Mouse (Mus musculus) lung, adult 2 months (tissue): ENCODE results near the gene Ackr3. TPM values are rescaled to one million over a fixed set of nuclear protein-coding genes. Genes with fewer than 3 reads are reported as not detected.
A peak's percentile ranks its signal among the peaks of the same experiment; 100 is the strongest.

Experiments used
- DNase-seq: peaks from one replicate; pipeline ENCODE4 v3.0.0; 2022
- H3K4me1 ChIP-seq: fragments of 200-500 bp; 2 replicates; pipeline ENCODE4 v1.6.1; 2011; ENCODE audit warnings: low read length; ENCODE audit not compliant: control insufficient read depth, insufficient read depth
- H3K4me3 ChIP-seq: fragments of 200-500 bp; replicated peaks from 2 replicates; pipeline ENCODE3; 2011; ENCODE audit warnings: low read depth, mild to moderate bottlenecking, control low read depth, low read length; ENCODE audit errors: extremely low read depth
- CTCF ChIP-seq: fragments of 200-500 bp; IDR thresholded peaks from 2 replicates; pipeline ENCODE4 v1.5.1; 2011; ENCODE audit warnings: mild to moderate bottlenecking, low read length, control low read depth; ENCODE audit not compliant: insufficient read depth
- POLR2A ChIP-seq: fragments of 200-500 bp; IDR thresholded peaks from 2 replicates; pipeline ENCODE4 v1.6.1; 2011; ENCODE audit warnings: low read depth, mild to moderate bottlenecking, control low read depth, low read length, borderline replicate concordance; ENCODE audit errors: extremely low read depth
- WGBS: fragments of 180-500 bp; shearing (Covaris S2); methylation state at CpG from one replicate; pipeline ENCODE4 v1.1.7; 2018; 5-methylcytosine and 5-hydroxymethylcytosine counted together
- polyA plus RNA-seq: library from polyadenylated mRNA; depleted of rRNA; stranded (reverse); fragments of >200 nt; gene quantifications from 2 replicates; pipeline ENCODE4 v1.2.3, GENCODE M21; 2012

The Ackr3 gene
- polyA plus RNA-seq, 1 experiment, result 96.4 TPM

DNA sequence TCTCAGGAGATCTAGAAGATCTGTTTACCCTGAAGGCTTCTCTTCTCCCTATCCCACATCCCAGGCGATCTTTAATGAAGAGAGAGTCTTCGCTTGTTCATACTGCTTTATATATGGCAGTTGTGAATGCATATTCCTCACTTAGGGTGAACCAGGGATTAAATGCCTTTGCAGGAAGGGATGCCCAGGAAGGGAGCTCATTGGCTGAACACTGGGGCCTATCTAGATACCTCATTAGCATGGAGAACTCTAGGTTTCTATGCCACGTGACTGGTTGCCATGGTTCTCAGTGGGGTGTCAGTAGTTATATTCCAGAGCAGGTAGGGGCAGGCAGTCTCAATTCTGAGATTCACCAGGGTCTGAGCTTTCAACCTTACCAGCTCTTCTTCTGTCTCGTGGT lies 17.1 kb downstream of the Ackr3 start:
- Histone ChIP-seq H3K4me3 (no peak overlapping the region), H3K4me1 (0 out of 2 replicates have a peak, but pooled peaks cover 2% of the 10 kb centered on the region)
- no peak for DNase-seq
- 91% methylated on average over 4 of the region's 4 CpGs for WGBS
- no peak for TF ChIP-seq POLR2A
- TF ChIP-seq CTCF, result no peak

DNA sequence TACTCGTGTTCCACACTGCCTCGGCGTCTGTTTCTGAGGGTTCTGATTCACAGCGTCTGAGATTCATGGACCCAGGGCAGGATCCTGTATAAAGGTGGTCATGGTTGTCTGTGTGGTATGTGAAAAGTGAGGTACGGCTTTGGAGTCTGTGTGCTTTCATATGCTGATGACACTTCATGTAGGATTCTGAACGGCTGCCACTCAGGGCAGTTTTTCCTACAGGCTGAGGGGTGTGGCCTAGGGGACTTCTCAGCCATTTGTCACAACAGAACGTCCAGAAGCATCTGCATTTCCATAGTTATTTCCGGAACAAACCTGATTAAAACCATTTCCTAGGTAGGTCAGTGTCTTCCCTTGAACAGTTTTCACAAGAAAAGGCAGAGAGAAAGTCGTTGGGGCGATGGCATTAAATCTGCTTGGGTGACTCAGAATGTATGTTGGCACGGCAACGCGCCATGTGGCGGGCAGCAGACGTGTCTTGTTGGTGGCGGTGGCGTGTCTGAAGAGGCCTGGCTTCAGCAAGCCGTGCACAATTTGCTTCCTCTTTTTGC lies 18.1 kb downstream of the Ackr3 start:
- no peak for DNase-seq
- Histone ChIP-seq H3K4me3 (no peak overlapping the region), H3K4me1 (no peaks in the 10 kb centered on the region)
- TF ChIP-seq POLR2A (no peak), CTCF (no peak)
- WGBS, result 67% methylated on average over 18 of the region's 18 CpGs

DNA sequence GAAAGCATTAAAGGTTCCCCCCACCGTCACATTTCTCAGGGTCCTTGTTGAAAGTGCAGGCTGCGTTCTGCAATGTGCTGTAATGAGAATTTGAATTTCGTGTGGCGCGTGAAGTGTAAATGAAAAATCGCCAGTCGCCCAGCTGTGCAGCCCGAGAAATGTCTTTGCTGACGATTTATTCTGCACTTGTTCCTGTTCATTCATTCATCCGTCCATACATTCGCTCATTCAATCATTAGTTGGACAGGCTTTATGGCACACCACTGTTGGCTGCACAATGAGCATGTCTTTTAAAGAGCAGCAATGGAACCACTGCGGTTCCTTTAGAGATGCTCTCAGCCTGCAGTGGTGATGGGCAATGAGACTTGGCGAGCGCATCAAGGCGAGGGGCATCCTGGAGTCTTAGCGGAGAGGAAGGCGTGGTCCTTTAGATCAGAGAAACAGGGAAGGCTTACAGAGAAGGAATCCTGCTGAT lies 18.7 kb downstream of the Ackr3 start:
- no peak for DNase-seq
- Histone ChIP-seq H3K4me1 (no peaks in the 10 kb centered on the region), H3K4me3 (no peak overlapping the region)
- TF ChIP-seq POLR2A (no peak), CTCF (no peak)
- 85% methylated on average over 17 of the region's 17 CpGs for WGBS

DNA sequence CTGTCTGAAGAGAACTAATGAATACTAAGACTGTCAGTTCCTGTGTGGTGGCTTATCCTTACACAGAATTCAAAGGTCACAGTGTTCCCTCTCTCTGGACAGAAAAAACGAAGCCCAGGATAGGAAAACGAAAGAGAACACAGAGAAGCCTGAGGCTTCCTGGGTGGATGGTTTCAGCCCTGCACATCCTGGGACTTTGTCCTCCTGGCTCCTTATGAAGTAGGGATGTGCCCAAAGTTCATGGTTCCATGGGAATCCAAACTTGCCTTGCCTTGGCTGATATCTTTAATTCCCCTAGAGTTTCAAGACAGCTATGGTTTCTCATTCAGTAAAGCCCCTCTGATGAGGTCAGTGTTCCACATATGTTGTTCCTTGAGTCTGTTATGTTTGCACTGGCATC lies 19.2 kb downstream of the Ackr3 start:
- 86% methylated on average over 2 of the region's 2 CpGs for WGBS
- no peak overlapping the region for H3K4me3 ChIP-seq

DNA sequence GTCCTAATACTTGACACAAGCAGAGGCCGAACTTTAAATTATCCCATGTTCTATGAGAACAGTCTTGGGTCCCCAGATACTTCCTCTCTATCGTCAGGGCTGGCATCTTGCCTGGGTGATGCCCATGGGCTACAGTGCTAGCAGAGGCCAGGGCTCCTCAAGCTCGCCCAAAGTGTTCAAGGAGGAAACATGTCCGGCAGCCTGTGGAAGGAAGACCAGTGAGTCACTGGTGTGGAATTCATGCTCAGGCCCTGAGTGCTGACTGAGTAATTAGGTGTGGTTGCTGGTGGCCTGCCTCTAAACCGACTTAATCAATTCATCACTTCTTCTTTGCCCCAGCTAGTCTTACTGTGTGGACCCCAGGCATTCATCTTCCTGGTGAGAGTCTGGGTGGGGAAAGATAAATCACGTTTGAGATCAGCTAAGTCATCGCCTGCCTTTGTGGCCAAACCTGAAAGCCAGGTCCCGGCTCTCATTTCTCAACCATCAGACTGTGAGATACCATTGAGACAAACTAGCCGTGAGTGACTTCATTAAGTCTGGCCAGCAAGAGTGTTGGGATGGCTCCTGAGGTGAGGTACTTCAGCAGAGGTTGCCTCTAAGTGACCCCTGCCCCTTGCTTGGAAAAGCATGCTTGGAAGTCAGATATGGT lies 21.9 kb downstream of the Ackr3 start:
- TF ChIP-seq CTCF (no peak), POLR2A (no peak)
- DNase-seq, result peak; percentile 33
- WGBS, result 26% methylated on average over 9 of the region's 9 CpGs
- Histone ChIP-seq H3K4me1 (no peaks in the 10 kb centered on the region), H3K4me3 (no peak overlapping the region)

More for the DNA sequence above, 19.2 kb downstream of the Ackr3 start:
- TF ChIP-seq POLR2A (no peak), CTCF (no peak)
- DNase-seq, result no peak
- H3K4me1 ChIP-seq, result no peaks in the 10 kb centered on the region

DNA sequence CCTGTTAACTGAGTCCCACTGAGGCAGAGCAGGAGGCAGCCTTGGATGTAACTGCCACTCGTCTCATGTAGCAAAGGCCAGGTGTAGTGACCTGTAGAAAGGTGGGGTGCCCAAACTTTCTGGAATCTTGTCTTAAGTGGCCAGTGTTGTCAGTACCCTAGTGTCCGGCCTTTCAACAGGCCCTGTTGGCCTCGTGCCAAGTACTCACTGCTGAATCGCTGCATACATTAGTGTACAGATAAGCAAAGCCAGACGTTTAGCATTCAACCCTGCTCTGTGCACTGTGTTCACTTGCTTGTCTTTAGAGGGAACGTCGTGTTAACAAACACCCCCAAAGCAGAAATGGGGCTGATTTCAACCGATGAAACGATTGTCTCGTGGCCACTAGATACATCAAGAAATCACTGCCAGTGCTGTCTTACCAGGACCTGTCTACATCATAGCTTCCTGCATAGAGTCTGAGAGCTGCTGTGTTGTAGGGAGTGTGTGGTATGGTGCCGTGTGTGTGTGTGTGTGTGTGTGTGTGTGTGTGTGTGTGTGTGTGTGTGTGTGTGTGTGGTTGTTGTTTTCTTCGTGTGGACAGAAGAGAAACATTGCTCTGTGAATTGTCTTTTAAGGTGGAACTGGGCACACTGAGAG lies 24.0 kb downstream of the Ackr3 start:
- Histone ChIP-seq H3K4me3 (no peak overlapping the region), H3K4me1 (no peaks in the 10 kb centered on the region)
- no peak for DNase-seq
- TF ChIP-seq CTCF (no peak), POLR2A (no peak)
- WGBS, result 32% methylated on average over 12 of the region's 12 CpGs

DNA sequence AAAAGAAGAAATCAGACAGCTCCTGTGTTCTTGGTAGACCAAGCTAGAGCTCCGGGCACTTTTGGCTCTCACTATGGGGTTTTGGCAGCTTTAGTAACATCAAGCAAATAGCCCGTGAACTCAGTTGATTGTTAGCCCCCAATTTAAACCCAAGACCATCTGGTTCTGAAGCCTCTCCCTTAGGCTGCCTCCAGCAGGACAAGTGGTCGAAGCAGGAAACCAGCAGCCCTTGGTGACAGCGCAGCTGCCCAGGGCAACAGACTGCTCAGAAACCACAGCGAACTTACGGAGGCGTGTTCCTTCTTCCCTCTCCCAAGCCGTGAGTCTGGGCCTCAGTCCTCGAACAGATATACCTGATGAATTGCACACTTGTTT lies 24.5 kb downstream of the Ackr3 start:
- WGBS, result 65% methylated on average over 9 of the region's 9 CpGs
- DNase-seq, result no peak
- Histone ChIP-seq H3K4me1 (no peaks in the 10 kb centered on the region), H3K4me3 (no peak overlapping the region)
- no peak for TF ChIP-seq CTCF
- no peak for TF ChIP-seq POLR2A

DNA sequence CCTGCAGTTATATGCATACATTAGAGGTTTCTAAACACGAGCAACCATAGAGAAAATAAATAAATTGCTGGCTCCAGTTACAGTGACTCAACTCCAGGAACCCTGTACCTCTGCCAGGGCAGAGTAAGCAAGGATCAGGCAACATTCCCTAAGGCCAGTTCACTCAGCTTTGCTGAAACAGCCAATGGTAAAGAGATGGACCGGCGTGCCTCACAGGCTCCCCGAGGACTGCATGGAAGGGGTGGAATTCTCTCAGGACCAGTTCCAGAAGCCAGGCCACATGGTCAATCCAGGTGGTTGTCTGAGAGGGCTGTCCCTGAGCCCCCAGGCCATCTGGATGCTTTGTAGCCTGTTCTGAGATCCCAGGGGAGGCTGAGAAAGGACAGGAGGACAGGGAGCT lies 26.8 kb downstream of the Ackr3 start:
- TF ChIP-seq CTCF, result no peak
- TF ChIP-seq POLR2A, result no peak
- DNase-seq, result no peak
- 70% methylated on average over 4 of the region's 4 CpGs for WGBS
- Histone ChIP-seq H3K4me1 (no peaks in the 10 kb centered on the region; the same call in 1 of the 2 replicates), H3K4me3 (no peak overlapping the region)

DNA sequence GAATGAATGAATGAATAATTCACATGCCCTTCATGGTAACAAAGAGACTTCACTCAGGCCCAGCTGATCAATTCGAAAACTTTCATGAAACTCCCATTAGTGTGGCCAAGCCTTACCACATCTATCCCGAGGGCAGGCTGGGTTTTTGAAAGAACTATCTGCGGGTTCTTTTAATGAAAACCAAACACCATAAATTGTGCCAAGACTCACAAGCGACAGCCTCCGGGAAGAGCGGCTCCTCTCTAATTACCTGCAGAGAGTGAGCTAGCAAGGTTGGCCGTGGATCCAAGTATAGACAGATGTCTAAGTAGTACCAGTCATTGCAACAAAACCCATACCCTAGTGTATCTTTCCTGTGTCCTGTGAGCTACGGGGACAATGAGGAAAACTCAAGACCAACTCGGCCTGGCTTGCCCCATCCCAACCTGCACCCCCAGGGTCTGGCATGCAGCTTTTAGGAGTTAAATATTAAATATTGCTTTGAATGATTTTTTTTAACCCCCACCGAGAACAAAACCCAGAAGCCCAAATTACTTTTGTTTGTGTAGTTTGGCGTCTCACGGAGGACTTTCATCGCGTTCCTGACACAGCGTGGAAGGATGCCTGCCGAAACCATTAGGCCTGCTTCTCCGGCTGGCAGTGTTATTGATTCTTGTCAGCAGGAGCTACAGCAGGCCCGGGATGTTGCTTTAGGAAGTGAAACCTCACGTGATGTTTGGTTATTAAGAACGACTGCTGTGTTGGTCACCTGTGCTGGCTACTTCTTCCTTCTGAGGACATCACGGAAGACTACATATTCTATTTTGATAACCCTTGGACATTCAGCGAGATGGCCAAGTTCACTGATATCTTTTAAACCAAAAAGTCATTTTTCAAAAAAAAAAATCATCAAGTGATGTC lies 28.1 kb downstream of the Ackr3 start:
- TF ChIP-seq CTCF (no peak), POLR2A (no peak)
- H3K4me1 ChIP-seq, result no peaks in the 10 kb centered on the region; the same call in 1 of the 2 replicates
- WGBS, result 77% methylated on average over 22 of the region's 22 CpGs
- no peak overlapping the region for H3K4me3 ChIP-seq
- no peak for DNase-seq
